Mouse (Mus musculus): ENCODE measurements around the gene Trmt112. TPM values are rescaled to one million over a fixed set of nuclear protein-coding genes. Genes with fewer than 3 reads are reported as not detected.

The Trmt112 gene
- polyA plus RNA-seq, 1 experiment from 2014 or later, result 64.4 TPM

DNA sequence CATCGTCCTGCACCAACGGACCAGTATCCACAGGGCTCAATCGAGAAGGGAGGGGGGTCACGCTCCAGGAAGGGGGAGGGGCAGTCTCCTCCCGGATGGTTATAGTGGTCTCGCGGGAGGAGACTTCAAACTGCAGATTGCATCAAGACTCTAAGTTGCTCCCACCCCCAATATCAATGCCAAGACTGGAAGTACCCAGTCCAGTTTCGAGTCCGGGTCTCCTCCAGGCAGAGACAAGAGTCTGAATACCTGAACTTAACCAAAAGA, 15.7 kb downstream of the Trmt112 start, which contains the start of gene Catsperz:
Catsperz (minus strand) TSS at position 74 of the 267 bp plus-strand sequence.
- ChIA-PET CTCF (interaction anchor here (1.2 to 4.7 kb wide), 5 partner anchors 18 to 98 kb away, joined by 3 to 36 read pairs (median 3); partner anchors contain the start of genes Fkbp2 and Plcb3), POLR2A (interaction anchor here (1.0 to 3.7 kb wide), 3 partner anchors 16 to 51 kb away, joined by 4 to 24 read pairs (median 7); partner anchors contain the start of genes Bad, Gpr137 and Plcb3)

GRCm38 (mm10) chr19:6925611-6926329, 16.3 kb downstream of the Trmt112 start:
- no peak for ATAC-seq
- CTCF ChIA-PET, result interaction anchor here (1.4 to 4.7 kb wide), 2 partner anchors 52 to 98 kb away, joined by 3 to 36 read pairs; partner anchors contain the start of genes Fkbp2 and Plcb3
- no peak for DNase-seq (ENCODE audit: low read depth, low spot score)
- no peaks in the 10 kb centered on the region for H3K27me3 ChIP-seq
- in situ Hi-C loops (cut with MboI; ENCODE audit: low pct_unique_long_range_greater_than_20kb), result no loop called here
- no peak for TF ChIP-seq CTCF (IDR thresholded peaks at IDR 0.05)
- POLR2A ChIA-PET, result interaction anchor here (1.0 kb wide), 1 partner anchor 50 kb away, joined by 4 read pairs; the partner anchor contains the start of gene Plcb3

More for the DNA sequence above, 15.7 kb downstream of the Trmt112 start, which contains the start of gene Catsperz:
- in situ Hi-C loops (cut with MboI; ENCODE audit: low pct_unique_long_range_greater_than_20kb), result no loop called here
- DNase-seq (ENCODE audit: low read depth, low spot score) (no peak), ATAC-seq (no peak)
- no peaks in the 10 kb centered on the region for H3K27me3 ChIP-seq
- no peak for TF ChIP-seq CTCF (IDR thresholded peaks at IDR 0.05)

- in situ Hi-C loops (cut with MboI; ENCODE audit: low pct_unique_long_range_greater_than_20kb), result no loop called here
- POLR2A ChIA-PET, result no interaction called here
- TF ChIP-seq CTCF (IDR thresholded peaks at IDR 0.05), result no peak
- DNase-seq (ENCODE audit: low read depth, low spot score), result no peak
- CTCF ChIA-PET, result no interaction called here
- H3K27me3 ChIP-seq, result no peaks in the 10 kb centered on the region
- ATAC-seq, result no peak
These were observed 17.2 kb downstream of the Trmt112 start for GRCm38 (mm10) chr19:6926559-6927255.

GRCm38 (mm10) chr19:6928080-6928479, 18.6 kb downstream of the Trmt112 start:
- in situ Hi-C loops (cut with MboI; ENCODE audit: low pct_unique_long_range_greater_than_20kb), result no loop called here
- H3K27me3 ChIP-seq, result no peaks in the 10 kb centered on the region
- no peak for ATAC-seq
- POLR2A ChIA-PET, result interaction anchor here (0.9 kb wide), 1 partner anchor 42 kb away, joined by 4 read pairs; no protein-coding TSS in a partner anchor
- CTCF ChIA-PET, result no interaction called here
- DNase-seq (ENCODE audit: low read depth, low spot score), result no peak
- TF ChIP-seq CTCF (IDR thresholded peaks at IDR 0.05), result no peak

- no peak for TF ChIP-seq CTCF (IDR thresholded peaks at IDR 0.05)
- in situ Hi-C loops (cut with MboI; ENCODE audit: low pct_unique_long_range_greater_than_20kb), result no loop called here
- ChIA-PET POLR2A (interaction anchor here (0.6 to 1.0 kb wide), 2 partner anchors 11 to 84 kb away, joined by 3 read pairs; partner anchors contain the start of genes Bad and Gpr137), CTCF (interaction anchor here (1.2 kb wide), 1 partner anchor 89 kb away, joined by 3 read pairs; no protein-coding TSS in a partner anchor)
- DNase-seq (ENCODE audit: low read depth, low spot score) (no peak), ATAC-seq (no peak)
- H3K27me3 ChIP-seq, result no peaks in the 10 kb centered on the region
These were observed 21.5 kb downstream of the Trmt112 start for GRCm38 (mm10) chr19:6931002-6931401.

DNA sequence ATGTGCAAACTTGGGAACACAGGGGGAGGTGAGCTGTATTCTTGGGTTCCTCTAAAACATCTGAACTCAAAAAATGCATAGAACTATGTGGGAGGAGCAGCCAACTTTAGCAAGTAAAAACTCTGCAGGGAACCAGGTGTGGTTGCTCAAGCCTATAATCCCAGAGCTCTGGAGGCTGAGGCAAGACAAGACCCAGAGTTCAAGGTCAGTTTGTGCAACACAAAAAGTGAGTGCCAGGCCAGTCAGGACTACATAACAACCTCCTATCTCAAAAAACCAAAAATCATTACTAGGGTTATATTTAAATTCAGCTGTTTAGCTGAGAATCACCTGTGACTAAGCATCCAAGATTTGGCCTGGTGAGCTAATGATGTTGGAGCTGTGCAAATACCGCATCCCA, 22.5 kb downstream of the Trmt112 start:
- no peak for TF ChIP-seq CTCF (IDR thresholded peaks at IDR 0.05)
- ChIA-PET CTCF (interaction anchor here (1.2 kb wide), 2 partner anchors 19 to 21 kb away, joined by 3 to 4 read pairs; no protein-coding TSS in a partner anchor), POLR2A (interaction anchor here (1.0 to 1.2 kb wide), 3 partner anchors 10 to 19 kb away, joined by 4 read pairs; partner anchors contain the start of genes Bad, Esrra and Gpr137)
- DNase-seq (ENCODE audit: low read depth, low spot score) (no peak), ATAC-seq (no peak)
- in situ Hi-C loops (cut with MboI; ENCODE audit: low pct_unique_long_range_greater_than_20kb), result no loop called here
- no peaks in the 10 kb centered on the region for H3K27me3 ChIP-seq

GRCm38 (mm10) chr19:6933102-6933435, 23.6 kb downstream of the Trmt112 start:
- no peaks in the 10 kb centered on the region for H3K27me3 ChIP-seq
- CTCF ChIA-PET, result interaction anchor here (1.1 to 1.2 kb wide), 2 partner anchors 9 to 20 kb away, joined by 3 to 4 read pairs; no protein-coding TSS in a partner anchor
- in situ Hi-C loops (cut with MboI; ENCODE audit: low pct_unique_long_range_greater_than_20kb), result no loop called here
- POLR2A ChIA-PET, result interaction anchor here (1.0 kb wide), 1 partner anchor 18 kb away, joined by 4 read pairs; no protein-coding TSS in a partner anchor
- ATAC-seq (no peak), DNase-seq (ENCODE audit: low read depth, low spot score) (no peak)
- no peak for TF ChIP-seq CTCF (IDR thresholded peaks at IDR 0.05)

DNA sequence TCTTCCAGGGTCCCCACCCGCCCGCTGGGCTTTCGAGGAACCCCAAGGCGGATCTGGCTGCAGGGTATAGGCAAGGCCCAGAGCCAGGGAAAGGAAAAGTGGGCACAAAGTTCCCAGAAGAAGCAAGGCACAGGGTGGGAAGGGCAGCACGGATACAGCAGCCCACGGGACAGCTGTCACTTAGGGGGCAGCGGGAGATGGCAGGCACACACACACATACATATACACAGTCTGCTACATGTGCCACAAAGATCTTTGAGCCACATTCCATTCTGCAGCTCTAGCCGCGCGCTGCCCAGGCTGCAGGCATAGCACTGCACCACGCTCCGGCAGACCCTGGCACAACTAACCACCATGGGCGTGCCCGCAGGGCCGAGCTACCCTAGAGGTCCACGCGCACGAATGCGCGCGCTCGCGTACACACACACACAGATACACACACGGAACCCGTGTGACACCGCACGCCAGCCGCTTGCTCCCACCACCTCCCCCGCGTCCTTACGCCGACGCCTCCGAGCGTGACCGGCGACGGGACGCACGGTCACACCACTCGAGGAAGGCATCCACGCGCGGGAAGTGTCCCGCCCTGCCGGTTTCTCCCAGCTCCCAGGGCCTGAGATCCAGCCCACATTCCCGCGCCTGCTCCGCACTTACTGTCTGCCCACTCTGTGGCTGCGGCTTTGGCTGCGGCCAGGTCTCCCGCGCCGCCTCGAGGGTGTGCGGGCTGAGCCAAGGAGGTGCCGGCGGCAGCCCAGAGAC, 24.1 kb downstream of the Trmt112 start:
- POLR2A ChIA-PET, result interaction anchor here (0.8 kb wide), 1 partner anchor 9 kb away, joined by 3 read pairs; the partner anchor contains the start of genes Bad and Gpr137

GRCm38 (mm10) chr19:6934195-6934977, 24.9 kb downstream of the Trmt112 start, which contains the start of gene Kcnk4:
Kcnk4 (minus strand) TSS chr19:6934515.
- DNase-seq (ENCODE audit: low read depth, low spot score) (no peak), ATAC-seq (no peak)
- TF ChIP-seq CTCF (IDR thresholded peaks at IDR 0.05), result no peak
- ChIA-PET POLR2A (interaction anchor here (0.8 kb wide), 2 partner anchors 8 to 13 kb away, joined by 3 to 4 read pairs; partner anchors contain the start of genes Bad, Esrra and Gpr137), CTCF (interaction anchor here (1.1 kb wide), 1 partner anchor 10 kb away, joined by 3 read pairs; no protein-coding TSS in a partner anchor)
- H3K27me3 ChIP-seq, result no peaks in the 10 kb centered on the region
- in situ Hi-C loops (cut with MboI; ENCODE audit: low pct_unique_long_range_greater_than_20kb), result no loop called here

More for the DNA sequence above, 24.1 kb downstream of the Trmt112 start:
- no peak for TF ChIP-seq CTCF (IDR thresholded peaks at IDR 0.05)
- no peaks in the 10 kb centered on the region for H3K27me3 ChIP-seq
- in situ Hi-C loops (cut with MboI; ENCODE audit: low pct_unique_long_range_greater_than_20kb), result no loop called here
- DNase-seq (ENCODE audit: low read depth, low spot score) (no peak), ATAC-seq (no peak)
- CTCF ChIA-PET, result interaction anchor here (1.1 kb wide), 1 partner anchor 9 kb away, joined by 3 read pairs; no protein-coding TSS in a partner anchor

Data from Patski (cell line).